Mouse (Mus musculus): ENCODE data around the gene Fam83g. TPM values are rescaled to one million over a fixed set of nuclear protein-coding genes. Genes with fewer than 3 reads are reported as not detected.
A peak's percentile ranks its signal among the peaks of the same experiment; 100 is the strongest.

The Fam83g gene
- polyA plus RNA-seq, 2 experiments, result 3.9 to 4.4 TPM

DNA sequence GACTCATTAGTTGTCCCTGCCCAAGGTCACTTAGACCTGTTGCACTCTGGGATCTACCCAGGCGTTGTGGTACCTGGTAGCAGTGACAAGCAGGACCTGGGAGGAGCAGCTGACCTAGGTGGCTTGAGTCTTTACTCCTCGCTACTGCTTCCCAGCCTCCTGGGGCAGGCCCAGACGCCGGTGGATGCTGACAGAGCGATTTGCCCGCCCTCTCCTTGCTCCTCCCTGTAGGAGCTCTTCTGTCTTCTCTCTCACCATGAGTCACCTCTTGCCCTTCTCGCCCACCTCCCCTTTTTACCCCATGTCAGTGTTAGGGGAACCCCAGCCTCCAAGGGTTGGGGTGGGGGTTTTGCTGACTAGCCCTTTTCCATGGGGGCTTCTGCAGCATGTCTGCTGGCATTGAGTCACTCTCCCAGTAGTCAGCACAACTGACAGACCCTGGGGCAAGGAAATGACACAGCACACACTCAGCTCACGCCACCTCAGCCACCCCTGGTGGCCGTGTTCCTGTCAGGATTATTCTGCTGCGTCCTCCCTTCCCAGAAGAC is 3.1 kb downstream of the Fam83g start:
- Histone ChIP-seq H3K4me1 (replicated peaks; ENCODE audit: control insufficient read depth in 2 of 2, insufficient read depth in 2 of 2, low read length in 1 of 2) (peaks cover 21 to 33% of the 10 kb centered on the region in 2 experiments), H3K9me3 (ENCODE audit: control insufficient read depth, low read length) (no peaks in the 10 kb centered on the region), H3K4me3 (ENCODE audit: insufficient read depth in 1 of 2, low read depth in 2 of 2, low read length in 2 of 2) (peak overlapping the region; percentile 73 to 87), H3K36me3 (replicated peaks; ENCODE audit: control insufficient read depth, insufficient read depth, low read depth) (no peaks in the 10 kb centered on the region), H3K4me2 (ENCODE audit: low read depth) (peak overlapping the region; percentile 90), H3K27me3 (ENCODE audit: control insufficient read depth, insufficient read depth, low read length) (peaks cover 3% of the 10 kb centered on the region; the same call in 1 of the 2 replicates), H3K9ac (replicated peaks) (peak overlapping the region; percentile 86), H3K27ac (peak overlapping the region; percentile 66)
- TF ChIP-seq EP300 (IDR thresholded peaks at IDR 0.05; ENCODE audit: low read depth) (no peak), CTCF (IDR thresholded peaks at IDR 0.05; ENCODE audit: low read depth) (no peak)
- ATAC-seq (ENCODE audit: insufficient read depth), result no peak
- peak in 1 of 3 experiments; percentile 24 for DNase-seq (ENCODE audit: low read depth in 3 of 3, low spot score in 3 of 3)
- WGBS (ENCODE audit: insufficient replicate concordance), result 40% methylated on average over 10 of the region's 10 CpGs

- Histone ChIP-seq H3K4me1 (replicated peaks; ENCODE audit: control insufficient read depth in 2 of 2, insufficient read depth in 2 of 2, low read length in 1 of 2) (peaks cover 21 to 33% of the 10 kb centered on the region in 2 experiments), H3K9me3 (ENCODE audit: control insufficient read depth, low read length) (no peaks in the 10 kb centered on the region), H3K4me3 (ENCODE audit: insufficient read depth in 1 of 2, low read depth in 2 of 2, low read length in 2 of 2) (peak overlapping the region in 1 of 2 experiments; percentile 87; a peak in 2 of 4 replicates), H3K27me3 (ENCODE audit: control insufficient read depth, insufficient read depth, low read length) (peaks cover 3% of the 10 kb centered on the region; the same call in 1 of the 2 replicates), H3K27ac (no peak overlapping the region), H3K4me2 (ENCODE audit: low read depth) (peak overlapping the region; percentile 90), H3K36me3 (replicated peaks; ENCODE audit: control insufficient read depth, insufficient read depth, low read depth) (no peaks in the 10 kb centered on the region), H3K9ac (replicated peaks) (peak overlapping the region; percentile 31; the same call in 1 of the 2 replicates)
- 26% methylated on average over 2 of the region's 2 CpGs for WGBS (ENCODE audit: insufficient replicate concordance)
- no peak for TF ChIP-seq CTCF (IDR thresholded peaks at IDR 0.05; ENCODE audit: low read depth)
- no peak for TF ChIP-seq EP300 (IDR thresholded peaks at IDR 0.05; ENCODE audit: low read depth)
- DNase-seq (ENCODE audit: low read depth in 3 of 3, low spot score in 3 of 3) (no peak), ATAC-seq (ENCODE audit: insufficient read depth) (no peak)
These were observed 3.7 kb downstream of the Fam83g start for GRCm38 (mm10) chr11:61687595-61687994.

DNA sequence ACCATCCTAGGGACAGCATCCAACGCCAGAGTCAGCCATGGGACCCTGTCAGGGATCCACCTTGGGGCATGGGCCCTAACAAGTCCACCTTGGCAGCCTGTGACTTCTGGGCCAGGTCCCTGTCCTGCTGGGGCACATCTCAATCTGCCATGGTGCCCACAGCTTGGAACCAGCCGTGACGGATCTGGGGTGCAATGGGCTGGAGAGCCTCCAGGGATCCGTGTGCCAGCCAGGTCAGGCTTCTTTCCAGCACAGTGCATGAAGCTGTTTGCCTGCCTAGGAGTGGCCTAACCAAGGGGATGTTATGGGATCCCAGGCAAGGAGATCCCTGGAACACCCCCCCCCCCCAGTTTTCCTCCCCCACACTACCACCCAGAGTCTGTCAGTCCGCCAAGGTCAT is 9.1 kb downstream of the Fam83g start:
- Histone ChIP-seq H3K27ac (no peak overlapping the region), H3K9ac (replicated peaks) (no peak overlapping the region), H3K36me3 (replicated peaks; ENCODE audit: control insufficient read depth, insufficient read depth, low read depth) (peaks cover 9% of the 10 kb centered on the region; the same call in 1 of the 2 replicates), H3K4me2 (ENCODE audit: low read depth) (no peak overlapping the region), H3K4me3 (ENCODE audit: insufficient read depth in 1 of 2, low read depth in 2 of 2, low read length in 2 of 2) (no peak overlapping the region), H3K9me3 (ENCODE audit: control insufficient read depth, low read length) (no peaks in the 10 kb centered on the region), H3K27me3 (ENCODE audit: control insufficient read depth, insufficient read depth, low read length) (no peaks in the 10 kb centered on the region), H3K4me1 (replicated peaks; ENCODE audit: control insufficient read depth in 2 of 2, insufficient read depth in 2 of 2, low read length in 1 of 2) (peaks cover 3% of the 10 kb centered on the region in 2 experiments; a peak in 3 of 4 replicates)
- DNase-seq (ENCODE audit: low read depth in 3 of 3, low spot score in 3 of 3), result no peak
- ATAC-seq (ENCODE audit: insufficient read depth), result no peak
- no peak for TF ChIP-seq CTCF (IDR thresholded peaks at IDR 0.05; ENCODE audit: low read depth)
- 85% methylated on average over 5 of the region's 5 CpGs for WGBS (ENCODE audit: insufficient replicate concordance)

- H3K27ac ChIP-seq, result no peak overlapping the region
- no peak overlapping the region for H3K9ac ChIP-seq (replicated peaks)
- no peak overlapping the region for H3K4me3 ChIP-seq (ENCODE audit: insufficient read depth in 1 of 2, low read depth in 2 of 2, low read length in 2 of 2)
- no peak for ATAC-seq (ENCODE audit: insufficient read depth)
- H3K4me1 ChIP-seq (replicated peaks; ENCODE audit: control insufficient read depth in 2 of 2, insufficient read depth in 2 of 2, low read length in 1 of 2), result no peaks in the 10 kb centered on the region
- DNase-seq (ENCODE audit: low read depth in 3 of 3, low spot score in 3 of 3), result no peak
- no peak overlapping the region for H3K4me2 ChIP-seq (ENCODE audit: low read depth)
- TF ChIP-seq EP300 (IDR thresholded peaks at IDR 0.05; ENCODE audit: low read depth), result no peak
- TF ChIP-seq CTCF (IDR thresholded peaks at IDR 0.05; ENCODE audit: low read depth), result no peak
- no peaks in the 10 kb centered on the region for H3K27me3 ChIP-seq (ENCODE audit: control insufficient read depth, insufficient read depth, low read length)
- H3K36me3 ChIP-seq (replicated peaks; ENCODE audit: control insufficient read depth, insufficient read depth, low read depth), result peaks cover 24% of the 10 kb centered on the region
- no peaks in the 10 kb centered on the region for H3K9me3 ChIP-seq (ENCODE audit: control insufficient read depth, low read length)
These were observed 15.0 kb downstream of the Fam83g start for GRCm38 (mm10) chr11:61698852-61699251.

DNA sequence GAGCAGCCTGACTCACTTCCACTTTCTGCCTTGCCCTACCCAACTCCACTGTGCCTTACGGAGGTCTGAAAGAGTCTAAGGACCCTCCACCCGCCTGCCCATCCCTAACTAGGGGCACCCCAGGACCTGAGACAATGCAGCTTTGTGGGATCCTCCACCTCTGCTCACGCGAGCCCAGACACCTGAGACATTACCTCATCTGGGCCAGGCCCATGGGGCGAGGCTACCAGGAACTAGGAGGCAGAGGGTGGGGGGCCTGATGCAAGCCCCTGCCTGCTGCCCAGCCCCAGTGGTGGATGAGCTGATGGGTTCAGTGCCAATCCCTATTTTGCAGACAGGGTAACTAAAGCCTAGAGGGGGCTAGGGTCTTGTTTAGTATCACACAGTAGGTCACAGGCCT is 15.6 kb downstream of the Fam83g start:
- H3K27me3 ChIP-seq (ENCODE audit: control insufficient read depth, insufficient read depth, low read length), result no peaks in the 10 kb centered on the region
- no peak for DNase-seq (ENCODE audit: low read depth in 3 of 3, low spot score in 3 of 3)
- H3K4me1 ChIP-seq (replicated peaks; ENCODE audit: control insufficient read depth in 2 of 2, insufficient read depth in 2 of 2, low read length in 1 of 2), result no peaks in the 10 kb centered on the region
- H3K27ac ChIP-seq, result no peak overlapping the region
- H3K4me2 ChIP-seq (ENCODE audit: low read depth), result no peak overlapping the region
- TF ChIP-seq EP300 (IDR thresholded peaks at IDR 0.05; ENCODE audit: low read depth), result no peak
- TF ChIP-seq CTCF (IDR thresholded peaks at IDR 0.05; ENCODE audit: low read depth), result no peak
- no peaks in the 10 kb centered on the region for H3K9me3 ChIP-seq (ENCODE audit: control insufficient read depth, low read length)
- H3K9ac ChIP-seq (replicated peaks), result no peak overlapping the region
- ATAC-seq (ENCODE audit: insufficient read depth), result no peak
- peaks cover 24% of the 10 kb centered on the region for H3K36me3 ChIP-seq (replicated peaks; ENCODE audit: control insufficient read depth, insufficient read depth, low read depth)
- H3K4me3 ChIP-seq (ENCODE audit: insufficient read depth in 1 of 2, low read depth in 2 of 2, low read length in 2 of 2), result no peak overlapping the region
- 82% methylated on average over 5 of the region's 5 CpGs for WGBS (ENCODE audit: insufficient replicate concordance)
